Mouse (Mus musculus): Measurements from ENCODE around the gene Nlk.
"Not testable (repeated sequence)": the region's sequence is repeated elsewhere in the genome, so short reads cannot be mapped to it uniquely, and the experiment has no call there.

Nlk gene

DNA sequence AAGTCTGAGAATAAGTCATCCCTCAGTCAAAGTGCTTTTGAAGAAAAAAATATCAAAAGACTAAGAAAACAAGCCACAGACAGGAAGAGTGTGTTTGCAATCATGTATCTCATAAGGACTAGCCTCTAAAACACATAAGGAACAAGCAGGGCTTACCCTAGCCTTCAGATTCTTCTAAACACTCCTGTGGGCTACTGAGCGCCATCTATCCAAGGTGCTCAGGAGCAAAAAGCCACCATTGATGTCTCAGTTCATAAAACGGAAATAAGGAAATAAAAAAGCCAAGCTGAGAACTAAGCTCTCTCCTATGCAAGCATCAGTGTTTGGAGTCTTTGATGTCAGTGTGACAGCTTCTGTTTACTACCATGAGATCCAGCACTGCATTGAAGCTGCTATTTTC is 18.4 kb downstream of the Nlk start:
- DNase-seq: no peak

DNA sequence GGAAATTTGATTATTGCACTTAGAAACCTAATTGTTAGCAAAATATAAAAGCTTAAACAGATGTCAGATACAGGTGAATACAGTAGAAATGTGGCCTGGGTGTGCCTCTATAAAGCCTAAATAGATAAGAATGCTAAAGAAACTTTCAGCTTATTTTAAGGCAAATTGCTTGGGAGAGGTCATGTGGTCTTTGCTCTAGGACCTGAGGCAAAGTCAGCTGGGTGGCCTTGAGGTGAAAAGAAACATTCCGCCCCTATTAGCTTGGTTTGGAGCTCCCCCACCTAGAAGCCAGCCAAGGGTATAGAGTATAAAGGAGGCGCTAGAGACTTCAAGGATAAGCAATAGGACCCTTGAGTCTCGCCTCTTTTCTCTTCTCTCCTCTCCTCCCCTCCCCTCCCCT is 28.5 kb downstream of the Nlk start:
- DNase-seq: no peak

DNA sequence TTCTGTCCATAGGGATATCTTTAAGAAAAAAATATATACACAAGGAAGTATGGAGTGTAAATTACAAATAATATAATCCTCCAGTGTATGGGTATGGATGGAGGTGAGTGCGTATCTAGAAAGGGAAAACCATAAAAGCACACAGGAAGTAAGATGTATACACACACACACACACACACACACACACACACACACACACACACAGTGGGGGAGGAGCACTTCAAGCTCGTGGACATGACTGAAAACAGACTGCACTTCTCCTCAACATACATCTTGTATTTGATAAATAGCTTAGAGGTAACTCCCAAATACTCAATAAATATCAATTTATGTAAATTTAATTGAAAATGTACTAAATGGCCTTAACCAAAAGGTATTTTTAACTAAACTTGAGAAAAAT is 32.3 kb downstream of the Nlk start:
- no peak for DNase-seq

DNA sequence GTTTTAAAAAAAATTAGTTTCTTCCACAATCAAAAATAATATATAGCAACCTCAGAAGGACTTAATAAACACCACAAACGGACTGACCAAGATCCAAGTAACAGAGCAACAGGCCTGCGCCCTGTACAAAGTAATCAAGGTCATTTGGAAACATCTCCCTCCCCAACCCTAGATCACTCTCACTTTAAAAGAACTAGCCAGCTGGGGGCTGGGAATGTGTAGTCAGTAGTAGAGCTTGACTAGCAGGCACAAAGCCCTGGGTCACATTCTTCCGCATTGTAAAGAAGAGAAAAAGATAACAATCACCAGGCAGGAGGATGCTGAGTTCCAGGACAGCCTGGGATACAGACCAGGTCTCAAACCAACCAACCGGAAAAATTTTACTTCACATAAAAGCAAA is 33.3 kb downstream of the Nlk start:
- DNase-seq: no peak

DNA sequence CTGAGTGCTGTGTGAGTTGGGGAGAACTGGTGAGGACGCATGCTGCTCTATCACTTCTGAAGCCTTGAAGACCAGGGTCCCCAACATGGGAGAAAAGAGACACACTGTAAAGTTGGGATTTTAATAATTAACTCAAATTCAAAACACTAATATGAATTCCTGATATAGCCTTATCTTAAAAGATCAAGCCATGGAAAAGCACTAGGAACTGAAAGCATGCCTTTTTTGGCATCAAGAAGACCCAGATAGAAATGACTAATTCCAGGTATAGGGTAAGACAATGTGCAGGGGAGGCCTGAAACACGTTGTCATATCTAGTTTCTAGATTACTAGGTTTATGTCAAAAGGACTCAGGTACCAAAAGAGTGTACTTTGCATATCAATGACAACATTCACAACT is 48.0 kb downstream of the Nlk start:
- no peak for DNase-seq

DNA sequence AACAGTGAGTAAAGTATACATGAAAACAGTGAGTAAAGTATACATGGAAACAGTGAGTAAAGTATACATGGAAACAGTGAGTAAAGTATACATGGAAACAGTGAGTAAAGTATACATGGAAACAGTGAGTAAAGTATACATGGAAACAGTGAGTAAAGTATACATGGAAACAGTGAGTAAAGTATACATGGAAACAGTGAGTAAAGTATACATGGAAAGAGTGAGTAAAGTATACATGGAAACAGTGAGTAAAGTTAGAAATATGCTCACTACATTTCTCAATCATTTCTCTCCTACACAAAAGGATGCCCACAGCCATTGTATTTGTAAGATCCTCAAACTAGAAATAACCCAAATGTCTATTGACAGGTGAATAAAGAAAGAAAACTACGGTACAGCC is 48.8 kb downstream of the Nlk start:
- DNase-seq: not testable (repeated sequence)

DNA sequence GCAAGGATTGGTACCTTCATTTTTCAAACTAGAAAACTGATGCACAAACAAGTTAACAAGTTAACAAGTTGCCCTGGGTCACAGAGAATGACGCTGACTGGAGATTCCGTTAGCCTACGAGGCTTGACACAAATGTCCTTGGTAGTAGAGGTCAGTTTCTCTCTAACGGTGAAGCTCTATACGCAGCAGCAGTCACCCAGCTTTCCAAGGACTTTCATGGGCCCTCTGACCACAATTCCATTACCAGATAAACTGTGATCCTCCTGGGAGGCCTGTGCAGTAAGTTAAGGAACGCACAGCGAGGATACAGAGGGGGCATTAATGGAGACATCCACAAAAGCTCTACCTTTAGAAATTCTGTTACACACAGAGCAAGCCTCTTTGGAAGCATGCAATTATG is 53.4 kb downstream of the Nlk start:
- no peak for DNase-seq

DNA sequence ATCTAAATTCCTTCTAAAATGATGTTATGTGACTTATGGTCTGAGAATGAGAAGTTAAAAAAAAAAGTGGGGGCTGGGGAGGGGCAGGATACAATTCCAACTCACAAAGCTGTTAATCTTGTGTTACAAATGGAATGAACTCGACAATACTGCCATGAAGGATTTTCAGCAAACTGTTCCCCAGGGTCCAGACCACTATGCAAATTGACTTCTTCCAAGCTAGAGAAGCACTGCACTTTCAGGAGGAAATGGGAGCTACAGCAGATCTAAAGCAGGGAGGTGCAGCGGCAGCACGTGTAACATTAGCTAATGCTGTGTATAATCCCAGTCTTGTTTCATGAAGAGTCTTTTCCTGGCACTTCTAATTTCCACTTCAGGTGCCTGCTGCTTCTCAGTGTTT is 55.0 kb downstream of the Nlk start:
- DNase-seq: no peak

DNA sequence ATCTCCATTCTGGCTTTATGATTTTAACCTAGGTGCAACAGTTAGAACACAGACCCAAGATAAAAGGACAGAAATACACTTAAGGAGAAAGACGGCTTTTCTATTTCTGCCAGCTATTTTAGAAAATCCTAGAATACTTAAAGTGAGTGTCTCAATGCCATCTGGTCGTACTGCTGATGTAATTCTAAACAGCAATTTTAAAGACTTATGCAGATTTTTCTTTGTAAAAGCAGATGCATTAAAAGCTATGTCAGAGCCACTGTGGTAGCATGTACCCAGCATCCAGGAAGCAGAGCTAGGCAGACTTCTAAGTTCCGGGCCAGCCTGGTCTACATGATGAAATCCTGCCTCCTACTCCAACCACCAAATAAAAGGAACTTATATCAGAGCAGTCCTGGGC is 56.1 kb downstream of the Nlk start:
- no peak for DNase-seq

DNA sequence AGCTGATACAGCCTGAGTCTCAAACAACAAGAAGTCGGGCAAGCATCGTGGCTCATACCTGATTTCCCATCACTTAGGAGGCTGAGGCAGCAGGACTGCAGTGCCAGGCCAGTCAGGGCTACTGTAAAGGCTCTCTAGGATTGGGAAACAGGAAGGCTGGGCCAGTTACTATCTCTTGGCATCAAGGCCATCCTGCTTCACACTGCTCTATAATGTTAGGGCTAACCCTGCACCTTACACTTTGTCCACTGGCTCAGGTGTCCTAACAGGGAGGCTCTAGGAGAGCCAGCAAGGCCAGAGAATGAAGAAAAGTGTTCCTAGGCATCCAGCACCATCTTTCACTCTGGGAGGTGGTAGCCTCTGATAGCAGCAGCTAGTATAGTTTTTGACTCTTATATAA is 64.4 kb downstream of the Nlk start:
- no peak for DNase-seq

DNA sequence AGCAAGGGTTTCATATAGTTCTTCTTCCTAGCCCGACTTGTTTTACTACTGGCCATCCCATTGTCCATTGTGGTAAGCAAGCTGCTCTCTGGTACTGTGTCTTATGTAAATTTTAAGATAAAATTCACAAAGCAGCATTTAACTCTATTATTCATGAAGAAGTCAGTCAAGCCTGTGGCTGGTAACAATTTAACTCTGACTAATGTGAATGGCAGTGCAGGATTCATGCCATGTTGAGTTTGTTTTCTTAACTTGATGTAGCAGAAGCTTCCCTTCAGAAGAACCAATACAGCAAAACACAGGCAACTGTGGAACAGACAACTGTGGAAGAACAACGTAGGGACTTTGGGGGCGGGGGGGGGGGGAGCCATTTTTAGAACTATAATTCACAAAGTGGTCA is 68.3 kb downstream of the Nlk start:
- no peak for DNase-seq

DNA sequence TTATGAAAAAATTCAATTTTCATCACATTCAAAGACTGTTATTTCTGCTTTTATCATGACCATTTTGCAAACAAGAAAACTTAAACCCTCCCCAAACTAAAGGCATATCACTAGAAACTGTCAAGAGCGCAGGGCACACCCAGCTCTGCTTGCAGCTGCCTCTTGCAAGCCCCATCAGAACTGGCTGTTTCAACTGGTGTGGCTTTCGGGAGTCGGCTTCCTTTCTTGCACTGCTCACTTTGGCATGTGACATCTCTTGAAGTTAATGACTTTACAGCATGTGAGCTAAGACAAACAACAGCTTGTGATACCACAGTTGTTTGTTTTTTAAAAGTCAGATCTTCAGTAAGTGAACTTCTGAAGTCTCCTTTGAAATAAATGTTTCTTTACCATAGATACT is 72.8 kb downstream of the Nlk start:
- DNase-seq: no peak

DNA sequence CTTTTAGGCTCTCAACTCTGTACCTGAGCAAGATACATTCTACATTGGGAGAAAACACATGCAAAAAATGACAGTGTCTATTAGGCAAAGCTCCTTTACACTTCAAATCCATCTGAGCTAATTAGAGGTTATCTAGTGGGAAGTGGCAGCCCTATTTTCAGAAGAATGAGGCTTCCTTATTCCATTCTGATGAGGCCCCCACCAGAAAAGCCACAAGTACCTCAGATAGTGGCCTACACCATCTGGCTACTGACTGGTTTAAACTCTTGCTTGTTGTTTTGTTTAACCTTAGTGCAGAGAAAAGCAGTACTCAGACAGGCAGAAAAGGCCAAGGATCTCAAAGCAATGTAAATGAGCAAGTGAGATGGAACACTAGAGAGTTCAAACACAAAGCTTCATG is 75.2 kb downstream of the Nlk start:
- no peak for DNase-seq

DNA sequence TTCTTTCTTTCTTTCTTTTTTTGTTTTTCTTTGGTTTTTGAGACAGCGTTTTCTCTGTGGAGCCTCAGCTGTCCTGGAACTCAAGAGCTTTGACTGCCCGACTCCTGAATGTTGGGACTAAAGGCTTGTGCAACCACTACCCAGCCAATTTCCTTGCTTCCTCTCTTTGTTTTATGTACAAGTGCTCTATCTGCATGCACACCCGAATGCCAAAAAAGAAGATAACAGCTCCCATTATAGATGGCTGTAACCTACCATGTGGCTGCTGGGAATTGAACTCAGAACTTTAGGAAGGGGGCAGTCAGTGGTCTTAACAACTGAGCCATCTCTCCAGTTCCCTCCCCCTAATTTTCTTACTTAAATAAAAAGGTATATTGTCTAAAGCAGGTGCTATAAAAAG is 77.0 kb downstream of the Nlk start:
- DNase-seq: no peak

DNA sequence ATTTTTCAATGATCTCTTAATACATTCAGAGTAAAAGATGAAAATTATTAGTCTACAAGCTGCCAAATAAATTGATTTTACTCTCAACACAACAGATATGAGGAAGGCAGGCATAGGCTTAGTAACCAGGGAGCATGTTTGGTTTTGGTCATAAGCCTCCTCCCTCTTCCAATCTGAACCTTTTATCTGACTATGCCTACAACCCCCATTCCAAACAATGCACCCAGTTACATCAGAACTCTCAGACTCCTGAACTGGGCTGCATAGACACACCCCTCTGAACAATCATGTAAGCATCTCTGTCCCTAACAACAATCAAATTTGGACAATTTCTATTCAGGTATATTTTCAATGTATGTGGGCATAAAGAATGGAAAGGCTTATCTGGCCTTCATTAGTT is 85.9 kb downstream of the Nlk start:
- no peak for DNase-seq

DNA sequence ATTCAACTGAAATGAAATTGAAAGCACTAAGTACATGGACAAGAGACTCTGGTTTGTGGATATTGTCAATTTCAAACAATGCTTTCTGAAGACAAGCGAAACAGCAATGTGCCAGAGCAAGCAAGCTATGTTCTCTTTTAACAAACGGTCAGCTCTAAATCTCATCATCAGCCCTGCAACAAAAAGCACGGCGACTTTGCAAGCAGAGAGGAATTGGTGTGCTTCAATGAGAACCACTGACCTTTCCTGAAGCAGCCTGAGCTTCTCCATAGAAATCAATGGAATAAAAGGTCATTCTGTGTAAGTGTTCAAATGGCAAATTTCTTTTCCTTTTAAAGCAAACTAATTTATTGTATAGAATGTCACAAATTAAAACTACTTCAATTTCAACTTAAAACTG is 87.5 kb downstream of the Nlk start:
- DNase-seq: no peak

DNA sequence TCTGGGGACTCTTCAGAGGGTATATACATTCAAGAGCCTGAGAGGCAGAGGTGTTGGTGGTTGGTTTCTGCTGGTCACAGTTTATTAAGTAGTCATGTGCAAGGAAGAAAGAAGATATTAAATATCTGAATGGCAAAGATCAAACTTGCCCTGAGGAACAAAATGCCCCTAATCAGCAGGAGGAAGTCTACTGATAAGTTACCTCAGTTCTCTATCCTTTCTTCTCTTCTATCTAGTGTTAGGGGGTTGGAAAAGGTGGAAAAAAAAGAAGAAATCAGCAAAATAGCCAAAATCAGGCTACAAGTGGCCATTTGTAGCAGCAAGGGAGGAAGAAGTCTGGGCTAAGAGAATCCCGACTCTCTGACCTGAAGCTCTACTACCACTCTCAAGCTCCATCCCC is 92.3 kb downstream of the Nlk start:
- no peak for DNase-seq

DNA sequence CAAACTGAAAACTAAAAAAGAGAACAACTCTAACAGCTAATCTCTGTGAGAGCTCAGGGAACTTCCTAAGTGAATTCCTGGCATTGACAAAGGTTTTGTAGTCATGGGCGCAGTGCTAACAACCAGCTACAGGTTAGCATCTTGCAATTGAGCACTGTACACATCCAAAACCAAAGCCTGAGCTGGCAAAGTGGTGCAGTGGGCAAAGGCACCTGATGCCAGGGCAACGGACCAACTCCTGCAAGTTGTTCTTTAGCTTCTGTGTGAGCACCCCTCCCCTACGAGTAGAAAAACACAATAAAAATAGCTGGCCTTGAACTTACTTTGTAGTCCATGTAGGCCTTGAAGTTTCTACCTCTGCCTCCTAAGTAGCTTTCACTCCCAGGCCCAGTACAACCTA is 94.4 kb downstream of the Nlk start:
- no peak for DNase-seq

DNA sequence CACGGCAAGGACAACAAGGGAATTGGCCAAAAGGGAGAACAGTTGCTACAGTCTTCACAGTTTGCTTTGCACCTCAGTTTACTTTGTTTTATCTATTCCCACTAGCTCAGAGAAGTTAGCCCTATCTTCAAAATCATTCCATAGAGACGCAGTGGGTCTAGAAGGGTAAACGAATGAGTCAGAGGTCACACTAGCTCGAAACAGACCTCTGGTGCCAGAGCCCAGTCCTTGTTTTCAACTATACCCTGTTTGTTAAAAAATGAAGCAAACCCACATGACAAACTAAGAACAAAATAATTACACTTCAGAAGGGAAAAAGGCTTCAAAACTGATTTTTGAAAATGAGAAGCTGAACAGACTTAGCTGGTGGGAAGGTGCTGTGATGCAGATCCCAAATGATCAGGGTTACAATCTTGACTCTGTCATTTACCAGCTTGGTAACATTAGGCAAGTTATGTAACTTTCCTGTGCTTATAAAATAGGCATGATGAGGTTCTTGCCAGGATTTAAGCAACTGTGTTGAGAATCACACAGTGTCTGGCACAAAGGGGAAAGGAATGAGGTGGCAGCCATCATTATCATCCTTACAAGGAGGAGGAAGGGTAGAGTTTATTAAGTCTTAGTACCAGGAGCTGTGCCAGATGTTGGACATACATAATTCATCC is 96.1 kb downstream of the Nlk start:
- no peak for DNase-seq

DNA sequence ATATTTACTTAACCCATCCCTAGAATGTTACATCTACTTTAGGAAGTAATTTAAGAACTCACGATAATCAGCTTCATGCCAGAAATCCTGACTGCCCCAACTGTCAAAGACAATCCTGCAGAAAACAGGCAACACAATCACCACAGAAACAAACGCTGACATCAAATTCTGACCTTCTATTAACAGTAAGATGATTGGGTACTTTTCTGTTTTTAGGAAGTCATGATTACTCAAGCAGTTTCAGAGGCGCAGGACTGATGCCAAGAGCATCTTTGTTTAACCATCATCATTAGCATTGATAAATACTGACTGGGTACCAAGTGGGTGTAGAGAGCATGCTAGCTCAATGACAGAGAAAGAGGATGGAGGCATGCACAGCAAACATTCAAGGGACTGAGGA is 96.7 kb downstream of the Nlk start:
- no peak for DNase-seq

DNA sequence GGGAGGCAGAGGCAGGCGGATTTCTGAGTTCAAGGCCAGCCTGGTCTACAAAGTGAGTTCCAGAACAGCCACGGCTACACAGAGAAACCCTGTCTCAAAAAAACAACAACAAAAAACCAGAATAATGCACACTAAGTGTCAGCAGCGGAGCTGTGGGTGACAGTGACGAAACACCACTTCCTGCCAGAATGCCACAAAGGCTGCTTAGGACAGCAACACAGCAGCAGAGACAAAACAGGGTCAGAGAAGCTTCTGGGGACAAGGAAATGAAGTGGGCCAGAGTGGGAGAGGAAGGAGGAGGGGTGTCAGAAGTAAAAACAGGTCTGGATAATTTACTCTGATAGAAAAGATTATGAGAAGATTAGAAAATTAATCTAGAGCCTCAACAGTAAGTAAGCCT is 97.1 kb downstream of the Nlk start:
- DNase-seq: no peak

DNA sequence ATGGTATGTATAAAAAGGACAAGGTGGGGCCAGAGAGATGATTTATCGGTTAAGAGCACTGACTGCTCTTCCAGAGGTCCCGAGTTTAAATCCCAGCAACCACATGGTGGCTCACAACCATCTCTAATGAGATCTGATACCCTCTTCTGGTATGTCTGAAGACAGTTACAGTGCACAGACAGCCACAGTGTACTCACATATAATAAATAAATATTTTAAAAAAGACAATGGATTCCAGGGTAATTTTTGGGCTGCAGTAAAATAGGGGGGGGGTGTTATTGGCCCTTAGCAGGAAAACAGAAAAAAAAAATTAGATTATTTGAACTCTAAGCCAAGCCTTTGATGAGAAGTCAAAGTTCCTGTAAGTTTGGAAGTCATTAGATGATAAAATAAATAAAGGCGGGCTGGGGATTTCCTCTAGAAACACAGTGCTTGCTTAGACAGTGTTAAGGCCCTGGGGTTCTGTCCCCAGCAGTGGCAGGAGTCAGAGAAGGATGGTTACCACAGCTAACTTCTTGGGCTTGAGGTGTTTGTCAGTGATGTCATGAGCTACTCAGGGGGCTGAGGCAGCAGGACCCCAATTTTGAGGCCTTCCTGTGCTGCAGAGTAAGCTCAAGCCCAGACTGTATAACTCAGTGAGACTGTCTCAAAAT is 98.3 kb downstream of the Nlk start:
- no peak for DNase-seq

DNA sequence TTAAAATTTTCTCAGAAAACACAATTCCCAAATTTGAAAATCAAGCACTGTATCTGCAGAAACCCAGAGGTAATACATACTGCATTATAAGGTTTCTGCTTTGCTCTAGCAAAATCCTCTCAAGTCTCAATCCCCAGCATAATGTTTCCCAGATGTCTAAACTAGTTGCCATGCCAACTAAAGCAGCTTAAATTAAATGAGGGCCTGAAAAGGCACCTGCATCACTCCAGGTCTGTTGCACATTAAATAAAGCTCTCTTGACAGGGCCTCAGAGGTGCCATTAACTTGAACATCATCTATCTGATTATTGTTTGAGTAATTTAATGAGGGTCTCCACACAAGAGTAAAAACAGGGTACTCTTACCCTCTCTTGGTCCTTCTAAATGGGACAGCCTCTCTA is 100.4 kb downstream of the Nlk start:
- no peak for DNase-seq

DNA sequence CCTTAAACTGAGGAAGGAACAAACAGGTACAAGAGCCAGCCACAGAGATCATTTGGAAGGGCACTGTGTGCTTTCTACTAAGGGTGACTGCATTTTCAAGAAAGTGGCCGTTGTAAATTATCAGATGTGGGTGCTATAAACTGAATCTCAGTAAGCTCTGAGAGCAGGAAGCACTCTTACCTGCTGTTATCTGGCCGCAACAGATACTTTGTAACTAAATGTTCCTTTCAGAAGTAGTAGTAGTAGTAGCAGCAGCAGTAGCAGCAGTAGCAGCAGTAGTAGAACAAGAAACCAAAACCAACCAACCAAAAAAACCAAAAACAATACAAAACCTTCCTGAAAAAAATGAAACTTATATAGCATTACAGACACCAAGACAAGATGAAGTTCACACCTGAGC is 101.4 kb downstream of the Nlk start:
- DNase-seq: no peak

DNA sequence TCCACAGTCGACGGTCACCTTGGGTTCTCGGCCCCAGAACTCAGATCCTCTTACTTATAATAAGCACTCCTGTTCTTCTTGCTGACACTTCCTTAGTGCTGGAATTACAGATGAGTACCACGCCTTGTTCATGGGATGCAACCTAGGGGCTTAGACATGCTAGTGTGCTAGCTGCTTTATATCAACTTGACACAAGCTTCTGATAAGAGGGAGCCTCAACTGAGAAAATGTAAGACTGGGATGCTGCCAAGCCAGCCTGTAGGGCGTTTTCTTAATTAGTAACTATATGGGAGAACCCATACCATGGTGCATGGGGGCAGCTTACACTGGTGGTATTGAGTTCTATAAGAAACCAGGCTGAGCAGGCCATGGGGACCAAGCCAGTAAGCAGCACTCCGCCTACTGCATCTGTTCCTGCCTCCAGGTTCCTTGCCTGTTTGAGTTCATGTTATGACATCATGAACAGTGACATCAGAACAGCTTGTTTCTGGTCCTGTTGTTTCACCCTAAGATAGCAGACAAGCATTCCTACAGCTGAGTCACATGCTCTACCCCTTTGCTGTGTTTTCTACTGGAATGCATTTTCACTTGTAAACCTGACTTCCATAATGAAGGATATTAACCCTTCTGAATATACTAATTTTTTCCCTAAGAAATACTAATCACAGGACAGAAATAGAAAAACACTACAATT is 102.8 kb downstream of the Nlk start:
- DNase-seq: no peak

All from cerebellum, adult 9-10 months (tissue).